Mouse (Mus musculus) bone marrow macrophage, adult 2 months (primary cell): Measurements from ENCODE around the gene Cnst.

Experiments used
- CTCF ChIP-seq: IDR thresholded peaks from 2 replicates; pipeline ENCODE4 v1.5.1; 2012; ENCODE audit warnings: low read depth, mild to moderate bottlenecking, low read length, moderate library complexity
- POLR2A ChIP-seq: IDR thresholded peaks from 2 replicates; pipeline ENCODE4 v1.6.1; 2012; ENCODE audit warnings: mild to moderate bottlenecking, low read depth, low read length, borderline replicate concordance

DNA sequence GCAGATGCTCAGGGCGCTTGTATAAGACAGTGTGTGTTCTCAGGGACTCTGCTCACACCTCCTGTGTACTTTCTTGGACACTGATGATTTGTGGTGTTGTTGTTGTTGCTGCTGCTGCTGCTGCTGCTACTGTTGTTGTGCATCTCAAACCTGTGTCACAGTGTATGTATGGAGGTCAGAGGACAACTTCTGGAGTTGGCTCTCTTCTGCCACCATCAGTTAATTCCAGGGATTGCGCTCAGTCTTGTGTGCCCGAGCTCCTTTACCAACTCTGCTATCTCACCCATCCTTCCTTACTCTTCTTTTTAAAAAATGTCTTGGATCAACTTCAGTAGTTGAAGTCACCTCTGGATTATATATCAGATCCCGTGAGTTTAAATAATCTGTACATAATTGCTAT is 78.2 kb downstream of the Cnst start:
- TF ChIP-seq CTCF: peak; percentile 47
- no peak for TF ChIP-seq POLR2A
